Mouse (Mus musculus): ENCODE measurements at regions not wholly inside any gene's neighbourhood (a gene's known extent, or its start where the extent isn't known, plus 50 kb on each side); places are given as distances from the start of the nearest gene placed in this dataset.

DNA sequence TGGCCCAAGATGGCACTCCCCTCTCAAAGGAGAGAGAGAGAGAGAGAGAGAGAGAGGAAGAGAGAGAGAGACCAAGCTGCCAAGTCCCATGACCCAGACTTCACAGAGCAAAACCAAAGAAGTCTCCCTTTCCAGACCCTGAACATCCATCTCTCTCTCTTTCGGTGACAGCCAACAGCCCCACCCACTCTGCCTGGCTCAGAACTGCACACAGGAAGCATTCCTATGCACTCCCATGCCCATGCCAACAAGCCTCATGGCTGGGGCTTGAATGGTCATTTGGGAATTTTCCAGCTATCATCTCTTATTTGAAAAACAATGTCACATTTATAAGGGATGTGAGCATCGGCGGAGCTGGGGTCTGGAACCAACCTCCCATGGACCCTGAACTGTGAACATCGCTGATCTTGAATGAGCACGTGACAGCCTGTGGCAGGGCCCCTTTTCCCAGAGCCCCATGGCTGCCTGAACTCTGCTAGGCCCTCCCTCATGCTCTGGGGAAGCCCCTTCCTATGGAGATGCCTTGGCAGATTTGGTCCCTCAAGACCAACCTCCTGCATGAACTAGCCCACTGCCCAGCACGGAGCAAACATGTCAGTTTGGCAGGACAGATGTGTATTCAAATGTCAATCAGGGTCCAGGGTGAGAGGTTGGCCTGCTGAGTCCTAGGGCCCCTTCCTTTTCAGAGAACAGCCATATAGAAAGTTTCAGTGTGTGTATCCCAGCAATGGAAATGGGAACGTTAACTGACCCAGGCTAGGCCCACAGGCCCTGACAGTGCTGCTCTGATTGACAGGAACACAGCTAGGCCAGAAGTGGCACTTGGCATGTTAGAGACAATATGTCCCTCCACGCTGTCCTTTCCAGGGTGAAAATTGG, 244.8 kb upstream of the Rtl1 start:
- Histone ChIP-seq H3K4me3 (ENCODE audit: low read length) (no peak overlapping the region), H3K27ac (ENCODE audit: low read length) (no peak overlapping the region), H3K9ac (ENCODE audit: low read depth, low read length) (no peak overlapping the region), H3K4me1 (ENCODE audit: control insufficient read depth, insufficient read depth, low read length) (peaks cover 8% of the 10 kb centered on the region), H3K9me3 (ENCODE audit: control insufficient read depth, low read length) (no peaks in the 10 kb centered on the region), H3K4me2 (ENCODE audit: low read depth, low read length) (no peak overlapping the region), H3K36me3 (ENCODE audit: control insufficient read depth, insufficient read depth, low read length) (no peaks in the 10 kb centered on the region), H3K27me3 (replicated peaks; ENCODE audit: control insufficient read depth, insufficient read depth, low read length) (no peaks in the 10 kb centered on the region)
- peak; percentile 38; the same call in 1 of the 2 replicates for ATAC-seq
- 65% methylated on average over 8 of the region's 8 CpGs for WGBS

DNA sequence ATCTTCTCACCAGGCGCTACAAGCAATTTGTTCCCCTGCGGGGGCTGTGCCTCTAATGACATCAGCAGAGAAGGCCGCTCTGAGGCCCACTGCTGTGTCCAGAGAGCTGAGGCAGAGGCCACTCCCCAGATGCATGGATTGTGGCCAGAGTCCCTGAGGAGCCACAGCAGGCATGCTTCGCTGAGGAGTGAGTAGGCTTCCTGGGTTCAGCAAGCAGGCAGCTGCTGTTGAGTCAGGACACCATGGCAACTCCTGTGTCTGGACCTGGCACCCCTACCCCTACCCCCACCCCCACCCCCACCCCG, 245.4 kb upstream of the Rtl1 start:
- Histone ChIP-seq H3K27ac (ENCODE audit: low read length) (no peak overlapping the region), H3K4me3 (ENCODE audit: low read length) (no peak overlapping the region), H3K36me3 (ENCODE audit: control insufficient read depth, insufficient read depth, low read length) (no peaks in the 10 kb centered on the region), H3K9ac (ENCODE audit: low read depth, low read length) (no peak overlapping the region), H3K27me3 (replicated peaks; ENCODE audit: control insufficient read depth, insufficient read depth, low read length) (no peaks in the 10 kb centered on the region), H3K4me2 (ENCODE audit: low read depth, low read length) (no peak overlapping the region), H3K9me3 (ENCODE audit: control insufficient read depth, low read length) (no peaks in the 10 kb centered on the region), H3K4me1 (ENCODE audit: control insufficient read depth, insufficient read depth, low read length) (0 out of 2 replicates have a peak, but pooled peaks cover 3% of the 10 kb centered on the region)
- ATAC-seq, result peak; percentile 38; the same call in 1 of the 2 replicates
- WGBS, result 64% methylated on average over 5 of the region's 5 CpGs

DNA sequence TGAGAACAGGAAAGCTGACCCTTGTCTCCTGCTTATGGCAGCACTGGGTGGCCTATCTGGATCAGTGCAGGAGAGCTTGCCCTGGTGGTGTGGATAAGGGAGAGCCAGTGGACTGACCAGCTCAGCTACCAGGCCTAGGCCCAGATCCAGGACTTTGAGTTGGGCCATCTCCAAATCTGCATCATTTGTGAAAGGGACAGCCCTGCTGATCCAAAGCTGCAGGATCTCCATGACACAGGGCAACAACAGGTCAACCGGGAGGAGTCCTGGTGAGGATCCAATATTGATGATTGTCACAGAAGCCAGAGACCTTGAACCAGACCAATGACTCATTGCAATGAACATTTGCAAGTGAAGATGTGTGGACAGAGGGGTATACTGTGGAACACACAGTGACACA, 256.2 kb upstream of the Rtl1 start:
- Histone ChIP-seq H3K9ac (ENCODE audit: low read depth, low read length) (no peak overlapping the region), H3K36me3 (ENCODE audit: control insufficient read depth, insufficient read depth, low read length) (no peaks in the 10 kb centered on the region), H3K4me3 (ENCODE audit: low read length) (no peak overlapping the region), H3K4me2 (ENCODE audit: low read depth, low read length) (no peak overlapping the region), H3K27me3 (replicated peaks; ENCODE audit: control insufficient read depth, insufficient read depth, low read length) (no peaks in the 10 kb centered on the region), H3K4me1 (ENCODE audit: control insufficient read depth, insufficient read depth, low read length) (no peaks in the 10 kb centered on the region), H3K27ac (ENCODE audit: low read length) (no peak overlapping the region), H3K9me3 (ENCODE audit: control insufficient read depth, low read length) (no peaks in the 10 kb centered on the region)
- no peak for ATAC-seq
- 88% methylated on average over 1 of the region's 1 CpGs for WGBS

DNA sequence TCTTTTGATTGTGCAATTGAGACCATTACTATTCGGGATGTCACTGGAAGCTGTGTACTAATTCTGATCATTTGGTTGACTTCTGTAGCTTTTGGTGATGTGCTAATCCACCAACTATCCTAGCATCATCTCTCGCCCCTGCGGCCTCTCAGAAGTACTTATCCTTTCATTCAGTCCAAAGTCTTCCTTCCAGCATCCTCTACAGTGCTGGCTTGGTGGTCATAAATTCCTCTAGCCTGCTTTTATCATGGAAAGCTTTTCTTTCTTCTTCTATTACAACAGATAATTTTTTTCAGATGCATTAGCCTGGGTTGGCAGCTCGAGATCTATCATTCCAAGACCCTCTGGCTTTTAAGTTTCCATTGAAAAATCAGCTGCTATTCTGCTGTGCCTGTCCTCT, 257.6 kb upstream of the Rtl1 start:
- H3K4me2 ChIP-seq (ENCODE audit: low read depth, low read length), result no peak overlapping the region
- no peak overlapping the region for H3K27ac ChIP-seq (ENCODE audit: low read length)
- no peak for ATAC-seq
- no peaks in the 10 kb centered on the region for H3K27me3 ChIP-seq (replicated peaks; ENCODE audit: control insufficient read depth, insufficient read depth, low read length)
- no peaks in the 10 kb centered on the region for H3K36me3 ChIP-seq (ENCODE audit: control insufficient read depth, insufficient read depth, low read length)
- no peaks in the 10 kb centered on the region for H3K9me3 ChIP-seq (ENCODE audit: control insufficient read depth, low read length)
- no peak overlapping the region for H3K9ac ChIP-seq (ENCODE audit: low read depth, low read length)
- H3K4me3 ChIP-seq (ENCODE audit: low read length), result no peak overlapping the region
- no peaks in the 10 kb centered on the region for H3K4me1 ChIP-seq (ENCODE audit: control insufficient read depth, insufficient read depth, low read length)
- WGBS, result 62% methylated on average over 4 of the region's 4 CpGs

DNA sequence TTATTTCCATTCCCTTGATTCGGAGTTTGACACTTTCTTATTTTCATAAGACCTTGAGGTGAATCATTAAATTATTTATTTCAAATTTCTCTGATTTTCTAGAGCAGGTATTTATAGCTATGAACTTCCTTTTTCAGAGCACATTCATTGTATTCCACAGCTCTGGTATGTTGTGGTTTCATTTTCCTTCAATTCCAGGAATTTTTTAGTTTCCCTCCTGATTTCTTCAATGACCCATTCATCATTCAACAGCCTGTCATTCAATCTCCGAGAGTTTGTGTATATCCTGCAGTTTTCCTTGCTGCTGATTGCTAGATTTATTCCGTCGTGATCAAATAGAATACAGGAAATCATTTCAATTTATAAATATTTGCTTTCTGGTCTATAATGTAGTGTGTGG, 264.7 kb upstream of the Rtl1 start:
- H3K36me3 ChIP-seq (ENCODE audit: control insufficient read depth, insufficient read depth, low read length), result no peaks in the 10 kb centered on the region
- no peak overlapping the region for H3K4me2 ChIP-seq (ENCODE audit: low read depth, low read length)
- no peaks in the 10 kb centered on the region for H3K4me1 ChIP-seq (ENCODE audit: control insufficient read depth, insufficient read depth, low read length)
- no peak overlapping the region for H3K9ac ChIP-seq (ENCODE audit: low read depth, low read length)
- 69% methylated on average over 4 of the region's 4 CpGs for WGBS
- no peaks in the 10 kb centered on the region for H3K9me3 ChIP-seq (ENCODE audit: control insufficient read depth, low read length)
- H3K4me3 ChIP-seq (ENCODE audit: low read length), result no peak overlapping the region
- H3K27ac ChIP-seq (ENCODE audit: low read length), result no peak overlapping the region
- no peak for ATAC-seq
- H3K27me3 ChIP-seq (replicated peaks; ENCODE audit: control insufficient read depth, insufficient read depth, low read length), result no peaks in the 10 kb centered on the region

DNA sequence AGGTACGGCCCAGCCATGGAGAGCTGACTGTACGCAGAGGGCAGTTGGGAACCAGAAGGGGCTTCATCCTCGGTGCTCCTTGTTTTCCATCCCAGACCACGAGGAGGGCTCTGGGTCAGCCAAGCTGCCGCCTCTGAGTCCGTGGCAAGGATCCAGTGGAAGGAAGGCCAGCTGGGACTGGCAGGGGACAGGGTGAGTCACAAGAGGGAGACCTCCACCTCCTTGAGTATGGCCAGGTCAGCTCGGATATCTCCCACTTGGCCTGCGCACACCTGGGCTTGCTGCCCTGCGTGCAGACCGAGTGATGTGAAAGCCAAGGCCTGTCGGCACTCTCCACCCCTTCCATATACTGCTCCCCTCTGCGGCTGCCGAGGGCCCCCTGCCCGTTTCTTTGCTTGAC, 270.9 kb upstream of the Rtl1 start:
- 90% methylated on average over 14 of the region's 14 CpGs for WGBS
- no peaks in the 10 kb centered on the region for H3K4me1 ChIP-seq (ENCODE audit: control insufficient read depth, insufficient read depth, low read length)

DNA sequence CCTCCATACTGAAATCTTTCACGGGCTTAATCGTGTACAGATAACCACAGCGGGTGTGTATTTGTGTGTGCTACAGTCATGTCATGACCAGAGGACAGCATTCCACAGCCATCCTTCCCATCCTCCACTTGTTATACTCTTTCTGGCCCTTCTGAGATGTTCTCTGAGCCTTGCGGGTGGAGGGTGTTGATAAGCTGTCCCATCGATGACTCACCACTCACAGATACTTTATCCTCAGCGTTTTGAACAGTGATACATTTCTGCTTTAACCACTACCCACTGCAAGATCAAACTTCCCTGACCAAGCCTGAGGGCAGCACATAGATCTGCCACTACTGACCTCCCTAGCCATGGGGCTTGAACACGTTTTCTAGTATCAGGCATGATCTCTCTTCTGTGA, 274.3 kb upstream of the Rtl1 start:
- no peaks in the 10 kb centered on the region for H3K9me3 ChIP-seq (ENCODE audit: control insufficient read depth, low read length)
- no peak overlapping the region for H3K27ac ChIP-seq (ENCODE audit: low read length)
- no peaks in the 10 kb centered on the region for H3K36me3 ChIP-seq (ENCODE audit: control insufficient read depth, insufficient read depth, low read length)
- no peak overlapping the region for H3K9ac ChIP-seq (ENCODE audit: low read depth, low read length)
- no peak overlapping the region for H3K4me3 ChIP-seq (ENCODE audit: low read length)
- 78% methylated on average over 7 of the region's 7 CpGs for WGBS
- no peak for ATAC-seq
- H3K4me2 ChIP-seq (ENCODE audit: low read depth, low read length), result no peak overlapping the region
- H3K27me3 ChIP-seq (replicated peaks; ENCODE audit: control insufficient read depth, insufficient read depth, low read length), result no peaks in the 10 kb centered on the region
- H3K4me1 ChIP-seq (ENCODE audit: control insufficient read depth, insufficient read depth, low read length), result no peaks in the 10 kb centered on the region

More for the DNA sequence above, 270.9 kb upstream of the Rtl1 start:
- Histone ChIP-seq H3K9me3 (ENCODE audit: control insufficient read depth, low read length) (no peaks in the 10 kb centered on the region), H3K4me2 (ENCODE audit: low read depth, low read length) (no peak overlapping the region), H3K9ac (ENCODE audit: low read depth, low read length) (no peak overlapping the region), H3K27ac (ENCODE audit: low read length) (no peak overlapping the region), H3K27me3 (replicated peaks; ENCODE audit: control insufficient read depth, insufficient read depth, low read length) (no peaks in the 10 kb centered on the region), H3K4me3 (ENCODE audit: low read length) (no peak overlapping the region), H3K36me3 (ENCODE audit: control insufficient read depth, insufficient read depth, low read length) (no peaks in the 10 kb centered on the region)
- ATAC-seq, result no peak

DNA sequence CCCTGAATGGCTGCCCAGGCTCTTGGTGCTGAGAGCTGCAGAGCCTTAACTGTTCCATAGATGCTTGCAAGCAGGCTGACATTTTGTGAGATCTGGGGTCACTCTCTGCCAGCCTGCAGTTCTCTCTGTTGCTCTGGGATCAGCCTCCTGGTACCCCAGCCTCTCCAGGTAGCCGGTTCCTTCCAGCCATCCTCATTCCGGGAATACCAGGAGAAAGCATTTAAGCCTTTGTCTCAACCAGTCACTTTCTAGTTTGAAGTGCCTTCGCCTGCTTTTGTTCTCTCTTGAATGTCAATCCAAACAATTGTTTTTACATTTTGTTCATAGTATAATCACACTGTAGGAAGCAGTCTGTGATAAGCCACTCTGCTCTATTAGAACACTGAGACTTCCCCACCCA, 281.0 kb upstream of the Rtl1 start:
- no peaks in the 10 kb centered on the region for H3K27me3 ChIP-seq (replicated peaks; ENCODE audit: control insufficient read depth, insufficient read depth, low read length)
- no peak overlapping the region for H3K4me2 ChIP-seq (ENCODE audit: low read depth, low read length)
- H3K36me3 ChIP-seq (ENCODE audit: control insufficient read depth, insufficient read depth, low read length), result no peaks in the 10 kb centered on the region
- no peaks in the 10 kb centered on the region for H3K9me3 ChIP-seq (ENCODE audit: control insufficient read depth, low read length)
- ATAC-seq, result no peak
- no peak overlapping the region for H3K27ac ChIP-seq (ENCODE audit: low read length)
- H3K9ac ChIP-seq (ENCODE audit: low read depth, low read length), result no peak overlapping the region
- H3K4me3 ChIP-seq (ENCODE audit: low read length), result no peak overlapping the region
- 73% methylated on average over 3 of the region's 3 CpGs for WGBS
- no peaks in the 10 kb centered on the region for H3K4me1 ChIP-seq (ENCODE audit: control insufficient read depth, insufficient read depth, low read length)

DNA sequence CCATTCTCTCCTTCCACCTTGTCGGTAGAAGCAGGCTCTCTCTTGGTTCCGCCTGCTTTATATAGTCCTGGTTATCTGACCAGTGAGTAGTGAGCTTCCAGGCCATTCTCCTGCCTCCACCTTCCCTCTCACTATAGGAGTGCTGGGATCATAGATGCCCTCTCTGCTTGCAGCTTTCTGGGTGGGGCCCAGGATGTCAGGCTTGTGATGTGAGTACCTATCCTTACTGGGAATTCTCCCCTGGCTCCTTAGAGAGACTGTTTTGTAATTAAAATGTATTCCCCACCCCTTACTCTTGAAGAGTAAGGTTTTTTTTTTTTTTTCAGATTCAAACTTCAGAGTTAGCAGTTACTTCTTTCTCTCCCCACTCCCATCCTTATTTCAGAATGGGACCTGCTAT, 291.1 kb upstream of the Rtl1 start:
- WGBS, result 74% methylated on average over 2 of the region's 2 CpGs
- H3K4me1 ChIP-seq (ENCODE audit: control insufficient read depth, insufficient read depth, low read length), result peaks cover 7% of the 10 kb centered on the region; the same call in 1 of the 2 replicates

DNA sequence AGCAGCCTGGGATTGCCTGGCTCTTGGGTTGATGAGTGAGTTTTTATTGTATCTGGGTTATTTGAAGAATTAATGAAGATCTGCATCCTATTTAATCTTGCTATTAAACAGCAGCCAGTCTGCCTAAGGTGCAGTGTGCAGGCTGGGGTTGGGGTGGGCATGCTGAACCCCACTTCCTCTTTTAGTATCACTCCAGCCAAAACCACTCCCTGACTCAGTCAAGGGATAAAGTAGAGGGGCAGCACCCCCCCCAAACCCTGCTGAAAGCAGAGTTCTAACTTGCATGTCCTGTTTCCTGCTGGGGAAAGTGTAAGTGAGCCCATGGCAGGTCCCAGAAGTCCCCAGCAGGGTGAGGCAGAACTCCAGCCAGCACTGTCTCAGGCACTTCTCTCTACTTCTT, 292.7 kb upstream of the Rtl1 start:
- Histone ChIP-seq H3K27ac (ENCODE audit: low read length) (no peak overlapping the region), H3K4me1 (ENCODE audit: control insufficient read depth, insufficient read depth, low read length) (peaks cover 7% of the 10 kb centered on the region; the same call in 1 of the 2 replicates), H3K4me2 (ENCODE audit: low read depth, low read length) (no peak overlapping the region), H3K9me3 (ENCODE audit: control insufficient read depth, low read length) (no peaks in the 10 kb centered on the region), H3K9ac (ENCODE audit: low read depth, low read length) (no peak overlapping the region), H3K36me3 (ENCODE audit: control insufficient read depth, insufficient read depth, low read length) (no peaks in the 10 kb centered on the region), H3K27me3 (replicated peaks; ENCODE audit: control insufficient read depth, insufficient read depth, low read length) (no peaks in the 10 kb centered on the region), H3K4me3 (ENCODE audit: low read length) (no peak overlapping the region)
- ATAC-seq, result no peak

More for the DNA sequence above, 291.1 kb upstream of the Rtl1 start:
- Histone ChIP-seq H3K4me2 (ENCODE audit: low read depth, low read length) (no peak overlapping the region), H3K27me3 (replicated peaks; ENCODE audit: control insufficient read depth, insufficient read depth, low read length) (no peaks in the 10 kb centered on the region), H3K9ac (ENCODE audit: low read depth, low read length) (no peak overlapping the region), H3K9me3 (ENCODE audit: control insufficient read depth, low read length) (no peaks in the 10 kb centered on the region), H3K4me3 (ENCODE audit: low read length) (no peak overlapping the region), H3K27ac (ENCODE audit: low read length) (no peak overlapping the region), H3K36me3 (ENCODE audit: control insufficient read depth, insufficient read depth, low read length) (no peaks in the 10 kb centered on the region)
- ATAC-seq, result no peak

Measured in intestine, embryonic 16.5 days (tissue).